Mouse (Mus musculus) c-Kit-positive CD71-positive TER-119-negative erythroid progenitor cells, embryonic 14.5 days (primary cell): ENCODE data around the gene Ccdc71.

ENCODE experiments used
- DNase-seq: peaks from one replicate; pipeline ENCODE4 v3.0.0-alpha.2; 2013; ENCODE audit warnings: low read depth

Ccdc71 gene

GRCm38 (mm10) chr9:108459939-108460318, 398 bp upstream of the Ccdc71 start:
- DNase-seq: no peak

- DNase-seq: no peak
These were observed 879 bp downstream of the Ccdc71 start, which contains the start of gene Klhdc8b for GRCm38 (mm10) chr9:108461181-108461631. Gene Klhdc8b, minus strand, starts transcription at chr9:108461581.

GRCm38 (mm10) chr9:108461675-108462074, 1.3 kb downstream of the Ccdc71 start:
- no peak for DNase-seq

GRCm38 (mm10) chr9:108462192-108462591, 1.9 kb downstream of the Ccdc71 start:
- DNase-seq: no peak

- DNase-seq: no peak
These were observed 3.4 kb downstream of the Ccdc71 start for GRCm38 (mm10) chr9:108463713-108464112.

- DNase-seq: no peak
These were observed 5.9 kb downstream of the Ccdc71 start for GRCm38 (mm10) chr9:108466219-108466618.

- DNase-seq: no peak
These were observed 9.1 kb downstream of the Ccdc71 start for GRCm38 (mm10) chr9:108469430-108469829.

GRCm38 (mm10) chr9:108469845-108470244, 9.5 kb downstream of the Ccdc71 start:
- no peak for DNase-seq

- DNase-seq: no peak
These were observed 14.2 kb downstream of the Ccdc71 start for GRCm38 (mm10) chr9:108474528-108474927.

GRCm38 (mm10) chr9:108478638-108479156, 18.4 kb downstream of the Ccdc71 start:
- no peak for DNase-seq

- no peak for DNase-seq
These were observed 18.9 kb downstream of the Ccdc71 start for GRCm38 (mm10) chr9:108479241-108479640.

- no peak for DNase-seq
These were observed 19.5 kb downstream of the Ccdc71 start, which contains the start of gene Lamb2 for GRCm38 (mm10) chr9:108479721-108480351. Gene Lamb2, plus strand, starts transcription at chr9:108479736.

GRCm38 (mm10) chr9:108480813-108481519, 20.6 kb downstream of the Ccdc71 start:
- DNase-seq: no peak

- no peak for DNase-seq
These were observed 21.3 kb downstream of the Ccdc71 start for GRCm38 (mm10) chr9:108481520-108482210.

GRCm38 (mm10) chr9:108483051-108483790, 22.9 kb downstream of the Ccdc71 start:
- no peak for DNase-seq

- no peak for DNase-seq
These were observed 23.7 kb downstream of the Ccdc71 start for GRCm38 (mm10) chr9:108484021-108484420.

- no peak for DNase-seq
These were observed 25.1 kb downstream of the Ccdc71 start for GRCm38 (mm10) chr9:108485301-108485875.

- no peak for DNase-seq
These were observed 26.7 kb downstream of the Ccdc71 start for GRCm38 (mm10) chr9:108486973-108487530.

- DNase-seq: no peak
These were observed 28.1 kb downstream of the Ccdc71 start for GRCm38 (mm10) chr9:108488403-108488802.

GRCm38 (mm10) chr9:108489215-108489614, 28.9 kb downstream of the Ccdc71 start:
- DNase-seq: no peak
